Comparison of ENCODE assay signal across 8 mouse cellular contexts in the genomic region with DNA sequence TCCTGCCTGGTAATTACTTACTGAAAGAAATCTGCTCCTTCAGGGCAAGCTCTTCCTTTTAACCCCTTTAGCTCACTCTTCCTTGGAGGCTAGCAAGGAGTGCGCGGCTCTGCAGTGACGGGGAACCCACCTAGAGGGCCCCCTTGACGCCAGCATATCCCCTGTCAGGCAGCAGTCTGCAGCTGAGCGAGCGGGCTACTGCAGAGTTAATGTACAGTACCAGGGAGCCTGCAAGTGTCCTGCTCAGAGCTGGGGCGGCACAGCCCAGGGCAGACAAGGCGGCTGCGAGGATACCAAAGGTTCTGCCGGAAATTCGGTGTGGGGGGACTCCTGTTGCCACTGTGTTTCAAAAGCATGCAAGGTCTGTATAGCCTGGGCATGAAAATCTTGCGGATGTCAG.
A peak's percentile ranks its signal among the peaks of the same experiment; 100 is the strongest.
DNase-seq lines count a peak whose midpoint lies in the region; ATAC-seq and TF ChIP-seq lines count a peak whose summit lies in the region.

No protein-coding gene starts in this region.

- H3K9me3 ChIP-seq in hindbrain, postnatal 0 days (ENCODE audit: low read length), result no peaks in the 10 kb centered on the region

- H3K27ac ChIP-seq in hindbrain, postnatal 0 days, result peak overlapping the region; percentile 91
- peak overlapping the region; percentile 81 for H3K27ac ChIP-seq in left cerebral cortex, adult 2 months

- peak; percentile 61 for TF ChIP-seq CTCF in hindbrain, postnatal 0 days (IDR thresholded peaks at IDR 0.05; ENCODE audit: low read depth)
- TF ChIP-seq CTCF in left cerebral cortex, adult 2 months (IDR thresholded peaks at IDR 0.05), result peak; percentile 42

- WGBS in hindbrain, postnatal 0 days, result under 1% methylated on average over 12 of the region's 12 CpGs

- peak; percentile 80 for ATAC-seq in common myeloid progenitor, adult 5-6 weeks (replicated peaks; ENCODE audit: low read depth, poor library complexity, severe bottlenecking)
- peak; percentile 97 for ATAC-seq in hindbrain, postnatal 0 days

- peak overlapping the region; percentile 73 for H3K4me2 ChIP-seq in hindbrain, postnatal 0 days (ENCODE audit: low read depth, low read length)

- peaks cover 13% of the 10 kb centered on the region for H3K4me1 ChIP-seq in hindbrain, postnatal 0 days (ENCODE audit: insufficient read depth, low read length)

- H3K27me3 ChIP-seq in hindbrain, postnatal 0 days (ENCODE audit: insufficient read depth, low read length), result no peaks in the 10 kb centered on the region

- no peaks in the 10 kb centered on the region for H3K36me3 ChIP-seq in hindbrain, postnatal 0 days (ENCODE audit: insufficient read depth, low read length)

- intact Hi-C loops in left cerebral cortex, adult 2 months (cut with DNase I), result loop anchor here (2.0 to 10.0 kb wide), 4 partner anchors 51 to 206 kb away; no protein-coding TSS in a partner anchor

- peak overlapping the region; percentile 69 for H3K9ac ChIP-seq in hindbrain, postnatal 0 days (replicated peaks; ENCODE audit: low read length)

- peak; percentile 60 for DNase-seq in ZHBTc4 (ENCODE audit: low read depth, low spot score)
- DNase-seq in gastrocnemius, adult 8-10 months (ENCODE audit: low spot score in 2 of 2), result peak; percentile 63 to 74
- DNase-seq in hindbrain, postnatal 0 days (ENCODE audit: low spot score), result peak; percentile 93
- DNase-seq in left cerebral cortex, adult 2 months (ENCODE audit: extremely low spot score in 1 of 2, low spot score in 2 of 2), result peak; percentile 75 to 83
- DNase-seq in lung, postnatal 4 days, result peak; percentile 87 to 92
- peak; percentile 58 for DNase-seq in retina, postnatal 7 days (ENCODE audit: low read depth, low spot score)
- DNase-seq in thymus, postnatal 4 days, result peak; percentile 82

- peak overlapping the region; percentile 68 for H3K4me3 ChIP-seq in hindbrain, postnatal 0 days (ENCODE audit: low read length)
- H3K4me3 ChIP-seq in left cerebral cortex, adult 2 months, result peak overlapping the region; percentile 68

Comparison
In these comparisons a context has a peak if more than half of its experiments do, and no peak if none do; other contexts are left out.
1. Peak in every context shown above with its lines: DNase-seq, ATAC-seq, H3K4me3 ChIP-seq and H3K27ac ChIP-seq.